In genomic region chr6:87009692-87010328, GRCm38 (mm10) we compare ENCODE assay signal across 8 mouse cellular contexts. TPM values are rescaled to one million over a fixed set of nuclear protein-coding genes. Genes with fewer than 3 reads are reported as not detected.
A peak's percentile ranks its signal among the peaks of the same experiment; 100 is the strongest.
DNase-seq lines count a peak whose midpoint lies in the region; ATAC-seq and TF ChIP-seq lines count a peak whose summit lies in the region.

No protein-coding gene starts in this region.

- peaks cover 2% of the 10 kb centered on the region; the same call in 1 of the 2 replicates for H3K9me3 ChIP-seq in heart, embryonic 12.5 days (replicated peaks)
- H3K9me3 ChIP-seq in kidney, postnatal 0 days (replicated peaks; ENCODE audit: low read length) = no peaks in the 10 kb centered on the region
- no peaks in the 10 kb centered on the region for H3K9me3 ChIP-seq in liver, embryonic 11.5 days (ENCODE audit: control insufficient read depth, low read length)
- no peaks in the 10 kb centered on the region for H3K9me3 ChIP-seq in stomach, embryonic 14.5 days (ENCODE audit: control insufficient read depth, low read depth, low read length)

- peak overlapping the region; percentile 98 for H3K9ac ChIP-seq in heart, embryonic 12.5 days
- H3K9ac ChIP-seq in kidney, postnatal 0 days (ENCODE audit: low read depth, low read length) = peak overlapping the region; percentile 91
- peak overlapping the region; percentile 98 for H3K9ac ChIP-seq in liver, embryonic 11.5 days (ENCODE audit: low read depth, low read length)
- H3K9ac ChIP-seq in stomach, embryonic 14.5 days (replicated peaks; ENCODE audit: low read depth, low read length) = peak overlapping the region; percentile 91

- H3K4me2 ChIP-seq in heart, embryonic 12.5 days = peak overlapping the region; percentile 69
- peak overlapping the region; percentile 70 for H3K4me2 ChIP-seq in kidney, postnatal 0 days (ENCODE audit: low read length)
- peak overlapping the region; percentile 56 for H3K4me2 ChIP-seq in liver, embryonic 11.5 days
- H3K4me2 ChIP-seq in stomach, embryonic 14.5 days (replicated peaks; ENCODE audit: low read depth, low read length) = peak overlapping the region; percentile 45

- ATAC-seq in erythroid progenitor cell, adult 5-6 weeks (replicated peaks; ENCODE audit: low FRiP score, poor library complexity, severe bottlenecking) = peak; percentile 100
- peak; percentile 96 for ATAC-seq in heart, embryonic 12.5 days (ENCODE audit: insufficient number of reproducible peaks, low FRiP score)
- ATAC-seq in kidney, postnatal 0 days (replicated peaks; ENCODE audit: low FRiP score, low read depth) = peak; percentile 90
- ATAC-seq in liver, embryonic 11.5 days (replicated peaks; ENCODE audit: low FRiP score) = peak; percentile 97
- peak; percentile 97 for ATAC-seq in stomach, embryonic 14.5 days (ENCODE audit: insufficient number of reproducible peaks, insufficient read depth, low FRiP score, low read depth)

- H3K36me3 ChIP-seq in heart, embryonic 12.5 days = peaks cover 19% of the 10 kb centered on the region
- H3K36me3 ChIP-seq in kidney, postnatal 0 days (ENCODE audit: insufficient read depth, low read length) = 0 out of 2 replicates have a peak, but pooled peaks cover under 1% of the 10 kb centered on the region
- peaks cover 10% of the 10 kb centered on the region; the same call in 1 of the 2 replicates for H3K36me3 ChIP-seq in liver, embryonic 11.5 days (ENCODE audit: control insufficient read depth, insufficient read depth, low read length)
- peaks cover 3% of the 10 kb centered on the region; the same call in 1 of the 2 replicates for H3K36me3 ChIP-seq in stomach, embryonic 14.5 days (ENCODE audit: control insufficient read depth, insufficient read depth, low read length)

- peaks cover 7% of the 10 kb centered on the region for H3K4me1 ChIP-seq in heart, embryonic 12.5 days (replicated peaks)
- H3K4me1 ChIP-seq in kidney, postnatal 0 days (replicated peaks; ENCODE audit: insufficient read depth, low read length) = 0 out of 2 replicates have a peak, but pooled peaks cover 4% of the 10 kb centered on the region
- peaks cover 15% of the 10 kb centered on the region for H3K4me1 ChIP-seq in liver, embryonic 11.5 days (replicated peaks; ENCODE audit: control insufficient read depth, insufficient read depth, low read length)
- peaks cover 5% of the 10 kb centered on the region; the same call in 1 of the 2 replicates for H3K4me1 ChIP-seq in stomach, embryonic 14.5 days (ENCODE audit: control insufficient read depth, insufficient read depth, low read length)

- peak overlapping the region; percentile 98 for H3K27ac ChIP-seq in heart, embryonic 12.5 days (ENCODE audit: poor library complexity, severe bottlenecking)
- peak overlapping the region; percentile 87 for H3K27ac ChIP-seq in kidney, postnatal 0 days
- peak overlapping the region; percentile 96 for H3K27ac ChIP-seq in liver, embryonic 11.5 days (ENCODE audit: low read depth, low read length)
- H3K27ac ChIP-seq in stomach, embryonic 14.5 days (ENCODE audit: low read length) = peak overlapping the region; percentile 76; the same call in 1 of the 2 replicates

- no peak for TF ChIP-seq CTCF in kidney, postnatal 0 days (IDR thresholded peaks at IDR 0.05; ENCODE audit: low read depth)

- peak; percentile 94 for DNase-seq in CD4-positive helper T cell, adult 2 months (ENCODE audit: low read depth, low spot score)
- peak; percentile 74 for DNase-seq in brain, embryonic 18.5 days (ENCODE audit: low read depth, low spot score)
- peak; percentile 97 for DNase-seq in kidney, postnatal 0 days (ENCODE audit: low spot score)
- DNase-seq in liver, embryonic 11.5 days (ENCODE audit: low spot score) = peak; percentile 91
- DNase-seq in naive thymus-derived CD4-positive, alpha-beta T cell, adult 2 months (ENCODE audit: low read depth) = peak; percentile 95

- H3K27me3 ChIP-seq in heart, embryonic 12.5 days (replicated peaks) = no peaks in the 10 kb centered on the region
- no peaks in the 10 kb centered on the region for H3K27me3 ChIP-seq in kidney, postnatal 0 days (ENCODE audit: insufficient read depth, low read length)
- no peaks in the 10 kb centered on the region for H3K27me3 ChIP-seq in liver, embryonic 11.5 days (replicated peaks; ENCODE audit: control insufficient read depth, insufficient read depth, low read length)
- no peaks in the 10 kb centered on the region for H3K27me3 ChIP-seq in stomach, embryonic 14.5 days (ENCODE audit: control insufficient read depth, insufficient read depth, low read length)

- peak overlapping the region; percentile 98 for H3K4me3 ChIP-seq in heart, embryonic 12.5 days
- peak overlapping the region; percentile 82 for H3K4me3 ChIP-seq in kidney, postnatal 0 days (replicated peaks; ENCODE audit: low read depth, low read length)
- peak overlapping the region; percentile 94 for H3K4me3 ChIP-seq in liver, embryonic 11.5 days (ENCODE audit: low read depth, low read length)
- peak overlapping the region; percentile 88 for H3K4me3 ChIP-seq in stomach, embryonic 14.5 days (ENCODE audit: low read depth, low read length)

- WGBS in heart, embryonic 12.5 days = under 1% methylated on average over 36 of the region's 36 CpGs
- WGBS in kidney, postnatal 0 days = under 1% methylated on average over 36 of the region's 36 CpGs
- WGBS in liver, embryonic 11.5 days = under 1% methylated on average over 36 of the region's 36 CpGs
- under 1% methylated on average over 32 of the region's 36 CpGs for WGBS in stomach, embryonic 14.5 days

RNA-seq across cellular contexts. Expression of gene Nfu1, which starts 0.8 kb away (rescaled TPM):
- 13.0 and 21.6 TPM in 2 replicates for total RNA-seq in erythroid progenitor cell, adult 5-6 weeks (2015; ENCODE audit: low replicate concordance)
- 11.4 and 51.8 TPM in 2 replicates for total RNA-seq in erythroid progenitor cell, adult 5-6 weeks (2017; ENCODE audit: low replicate concordance)
- polyA plus RNA-seq in heart, embryonic 12.5 days (2016; fragmentation: Nextera tagmentation; extraction: Ambion mirVana) = 97.7 and 101 TPM in 2 replicates
- 115 and 119 TPM in 2 replicates for polyA plus RNA-seq in kidney, postnatal 0 days (2015; fragmentation: Nextera tagmentation; extraction: Ambion mirVana)
- 92.4 and 105 TPM in 2 replicates for polyA plus RNA-seq in liver, embryonic 11.5 days (2014; fragmentation: Nextera tagmentation; extraction: Ambion mirVana)
- 100 and 108 TPM in 2 replicates for polyA plus RNA-seq in stomach, embryonic 14.5 days (2014; fragmentation: Nextera tagmentation; extraction: Ambion mirVana)

RNA-seq across cellular contexts. Expression of gene Gfpt1, which starts 32.8 kb away (rescaled TPM):
- total RNA-seq in erythroid progenitor cell, adult 5-6 weeks (2015; ENCODE audit: low replicate concordance) = 8.3 and 11.7 TPM in 2 replicates
- 4.8 and 6.3 TPM in 2 replicates for total RNA-seq in erythroid progenitor cell, adult 5-6 weeks (2017; ENCODE audit: low replicate concordance)
- 17.7 and 19.3 TPM in 2 replicates for polyA plus RNA-seq in heart, embryonic 12.5 days (2016; fragmentation: Nextera tagmentation; extraction: Ambion mirVana)
- 13.1 and 13.3 TPM in 2 replicates for polyA plus RNA-seq in kidney, postnatal 0 days (2015; fragmentation: Nextera tagmentation; extraction: Ambion mirVana)
- 15.8 and 18.3 TPM in 2 replicates for polyA plus RNA-seq in liver, embryonic 11.5 days (2014; fragmentation: Nextera tagmentation; extraction: Ambion mirVana)
- polyA plus RNA-seq in stomach, embryonic 14.5 days (2014; fragmentation: Nextera tagmentation; extraction: Ambion mirVana) = 31.9 and 32.8 TPM in 2 replicates

Comparison
In these comparisons a context has a peak if more than half of its experiments do, and no peak if none do; other contexts are left out.
1. Peak in every context shown above with its lines: DNase-seq, ATAC-seq, H3K4me3 ChIP-seq and H3K27ac ChIP-seq.